Mouse (Mus musculus) NIH3T3 (cell line): Measurements from ENCODE around the gene Tcirg1.

Experiments
- DNase-seq: peaks from one replicate; pipeline ENCODE4 v3.0.0-alpha.2; 2012; ENCODE audit warnings: low read depth

Gene Tcirg1

DNA sequence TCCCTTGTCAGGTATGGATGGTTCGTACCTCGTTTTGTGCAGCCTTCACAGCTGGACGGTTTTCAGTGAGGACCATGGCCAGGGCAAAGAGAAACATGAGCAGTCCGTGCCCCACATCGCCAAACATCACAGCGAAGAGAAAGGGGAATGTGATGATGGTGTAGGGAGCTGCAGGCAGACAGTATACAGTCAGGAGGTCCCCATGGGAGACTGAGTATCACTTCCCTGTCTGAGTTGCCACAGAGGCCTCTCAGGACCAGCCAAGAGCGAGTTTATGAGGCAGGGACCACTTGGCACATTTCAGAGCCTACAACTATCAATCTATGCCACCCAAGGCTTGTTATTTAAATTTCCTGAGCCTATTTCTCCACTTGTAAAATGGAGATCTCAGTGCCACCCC is 8.0 kb downstream of the Tcirg1 start:
- no peak for DNase-seq

DNA sequence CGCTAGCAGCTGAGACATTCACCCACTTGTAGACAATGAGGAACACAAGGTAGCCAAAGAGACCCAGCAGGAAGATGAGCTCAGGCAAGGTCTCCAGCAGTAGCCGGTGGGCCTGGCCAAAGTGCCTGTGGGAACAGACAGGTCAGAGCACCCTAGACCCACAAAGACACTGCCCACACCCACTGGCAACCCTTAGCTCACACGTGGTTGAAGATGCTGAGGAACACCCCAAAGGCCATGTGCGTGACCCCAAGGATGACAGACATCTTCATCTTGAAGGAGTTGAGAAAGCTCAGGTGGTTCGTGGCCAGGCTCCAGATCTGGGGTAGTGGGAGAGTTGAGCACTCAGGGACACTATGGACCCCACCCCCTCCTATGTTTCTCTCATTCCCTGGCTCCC is 9.4 kb downstream of the Tcirg1 start:
- no peak for DNase-seq

DNA sequence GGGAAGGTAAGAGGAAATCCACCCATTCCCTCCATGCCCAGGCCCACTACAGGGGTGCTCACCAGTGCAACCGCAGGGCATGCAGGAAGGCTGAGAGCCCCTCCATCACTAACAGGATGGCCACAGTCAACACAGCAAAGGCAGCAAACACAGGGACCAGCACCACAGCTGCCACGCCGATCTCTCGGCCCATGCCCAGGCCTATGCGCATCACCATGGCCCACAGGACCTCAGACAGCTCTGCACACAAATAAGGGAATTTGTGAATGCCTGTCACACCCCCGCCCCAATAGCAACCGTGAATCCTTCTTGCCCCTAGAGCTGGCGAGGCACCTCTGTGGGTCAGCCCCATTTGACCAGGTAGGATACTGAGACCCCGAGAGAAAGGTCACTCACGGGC is 10.7 kb downstream of the Tcirg1 start:
- no peak for DNase-seq

DNA sequence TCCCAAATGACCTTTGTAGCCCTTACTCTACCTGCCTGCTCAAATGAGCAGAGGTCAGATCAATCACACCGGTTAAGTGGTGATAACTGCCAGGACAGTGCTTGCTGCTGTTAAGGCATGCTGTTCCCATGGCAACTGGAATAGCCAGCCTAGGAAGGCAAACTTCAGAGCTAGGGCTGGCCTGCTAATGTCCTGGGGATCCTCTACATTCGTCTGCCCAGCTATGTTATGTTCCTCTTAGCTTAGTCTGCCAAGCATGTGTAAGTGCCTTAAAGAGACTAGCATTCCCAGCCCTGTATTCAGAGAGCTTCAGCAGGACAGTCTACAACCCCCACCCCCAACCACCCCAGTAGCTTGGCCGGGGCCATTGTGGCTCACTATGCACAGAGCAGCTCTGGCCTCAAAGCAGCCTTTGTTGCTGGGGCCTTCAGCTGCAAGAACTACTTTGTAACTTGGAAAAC is 11.7 kb downstream of the Tcirg1 start:
- DNase-seq: no peak

DNA sequence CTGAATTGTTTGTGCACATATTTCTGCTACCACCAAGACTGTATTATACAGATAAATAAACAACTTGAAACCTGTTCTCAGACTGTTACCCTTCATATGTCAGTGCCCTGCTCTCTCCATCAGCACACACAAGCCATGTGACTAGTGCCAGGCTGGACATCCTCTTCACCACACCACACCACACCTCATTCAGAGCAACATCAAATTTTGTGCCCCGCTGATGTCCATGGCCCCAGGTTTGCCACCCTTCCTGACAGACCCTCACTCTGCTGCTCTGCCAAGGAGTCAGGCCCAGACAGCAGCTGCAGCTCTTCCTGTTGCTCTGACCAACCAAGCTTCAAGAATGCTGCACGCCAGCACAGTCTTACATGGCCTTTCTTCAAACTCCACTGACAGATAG is 12.6 kb downstream of the Tcirg1 start:
- no peak for DNase-seq

DNA sequence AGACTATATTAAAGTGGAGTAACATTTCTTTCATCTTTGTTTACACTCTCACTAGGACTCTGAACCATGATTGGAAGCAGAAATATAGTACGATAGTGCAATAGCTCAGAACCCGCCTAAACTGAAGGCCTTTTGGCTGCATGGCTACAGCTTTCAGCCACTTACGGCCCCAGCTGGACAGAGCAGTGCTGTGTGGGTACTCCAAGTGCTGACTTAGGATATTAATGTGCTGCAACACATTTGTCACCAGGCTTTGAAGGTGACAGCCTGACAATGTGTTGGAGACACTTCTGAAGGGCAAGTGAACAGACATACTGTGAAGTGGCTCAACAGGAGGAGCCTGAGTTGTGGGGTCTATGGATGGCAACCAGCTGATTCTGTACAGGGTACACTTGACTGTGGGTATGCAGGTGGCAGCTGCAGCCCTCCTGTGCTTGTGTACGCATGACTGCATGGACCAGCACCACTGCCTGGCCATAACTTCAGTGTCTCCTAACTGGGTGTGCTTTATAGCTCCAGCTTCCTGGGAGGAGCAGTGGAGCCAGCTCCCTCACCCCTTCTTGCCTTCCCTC is 13.3 kb downstream of the Tcirg1 start:
- DNase-seq: no peak

DNA sequence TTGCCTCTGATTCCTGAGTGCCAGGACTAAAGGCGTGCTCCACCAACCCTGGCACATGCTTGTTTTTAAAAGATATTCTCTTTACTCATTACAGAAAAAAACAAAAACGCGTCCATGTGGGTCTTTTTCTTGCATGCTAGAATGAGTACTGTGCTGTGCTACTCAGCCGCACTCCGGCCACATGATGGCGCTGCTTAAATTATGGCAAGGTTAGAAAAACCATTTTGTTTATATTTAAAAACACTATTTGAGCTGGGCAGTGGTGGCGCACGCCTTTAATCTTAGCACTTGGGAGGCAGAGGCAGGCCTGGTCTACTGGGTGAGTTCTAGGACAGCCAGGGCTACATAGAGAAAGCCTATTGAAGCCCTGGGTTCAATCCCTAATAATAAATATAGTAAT is 16.8 kb downstream of the Tcirg1 start:
- DNase-seq: peak; percentile 64

DNA sequence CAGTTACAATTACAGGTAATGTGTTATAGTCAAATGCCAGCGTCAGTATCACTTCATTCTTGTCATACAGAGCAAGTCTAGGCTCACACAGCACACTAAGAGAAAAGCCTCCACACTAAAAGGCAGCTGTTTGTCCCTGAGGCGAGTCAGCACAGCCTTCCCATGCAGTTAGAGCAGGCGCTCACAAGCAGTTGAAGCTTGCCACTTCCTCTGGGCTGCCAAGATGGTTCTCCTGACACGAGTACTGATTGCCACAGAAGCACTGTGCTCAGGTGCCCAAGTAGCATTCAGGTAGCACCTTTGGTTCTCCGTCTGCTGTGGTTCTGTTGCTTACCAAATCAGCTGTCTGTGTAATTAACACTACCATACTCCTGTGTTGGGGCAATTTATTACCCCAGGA is 17.8 kb downstream of the Tcirg1 start:
- no peak for DNase-seq

DNA sequence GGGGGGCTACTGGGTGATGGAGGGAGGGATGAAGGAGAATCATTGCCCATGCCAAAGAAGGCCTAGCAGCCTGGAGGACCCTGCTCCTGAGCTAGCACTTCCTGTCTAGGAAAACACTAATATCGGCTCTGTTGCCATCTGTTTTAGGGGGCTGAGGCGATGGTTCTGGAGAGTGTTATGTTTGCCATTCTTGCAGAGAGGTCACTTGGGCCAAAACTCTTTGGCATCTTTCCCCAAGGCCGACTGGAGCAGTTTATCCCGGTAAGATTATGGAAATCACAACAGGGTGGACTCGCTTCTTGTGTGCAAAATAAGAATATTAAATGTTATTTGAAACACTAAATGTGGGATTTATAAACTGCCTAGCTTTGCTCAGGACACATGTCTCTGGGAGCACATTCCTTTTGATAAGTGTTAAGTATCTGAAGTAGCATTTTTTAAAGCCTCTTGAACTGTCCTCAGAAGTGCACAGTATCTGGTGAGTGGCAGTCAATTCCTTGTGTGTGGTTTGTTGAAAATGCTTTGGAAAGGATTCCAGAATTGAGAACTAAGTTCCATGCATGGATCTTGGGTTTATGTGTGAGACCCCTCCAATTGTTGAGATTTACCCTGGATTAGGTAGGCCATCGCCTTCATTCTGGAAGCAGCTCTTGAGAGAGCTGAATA is 22.5 kb downstream of the Tcirg1 start:
- DNase-seq: no peak

DNA sequence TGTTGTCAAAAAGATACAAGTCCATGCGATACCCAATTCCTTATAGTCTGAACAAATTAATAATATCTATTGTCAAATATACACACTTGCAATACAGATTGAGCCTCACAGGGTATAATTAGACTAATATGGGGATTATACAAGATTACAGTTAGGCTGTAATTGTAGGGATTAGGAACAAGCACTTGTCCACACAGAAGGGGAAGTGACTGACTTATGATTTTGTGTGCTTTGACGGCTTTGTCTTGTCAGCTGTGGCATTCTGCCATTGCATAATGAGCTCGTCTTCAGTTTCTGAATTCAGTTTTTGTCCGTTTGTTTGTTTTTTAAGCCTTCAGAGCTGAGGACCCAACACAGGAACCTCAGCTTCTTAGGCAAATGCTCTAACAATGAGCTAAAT is 24.7 kb downstream of the Tcirg1 start:
- DNase-seq: no peak

DNA sequence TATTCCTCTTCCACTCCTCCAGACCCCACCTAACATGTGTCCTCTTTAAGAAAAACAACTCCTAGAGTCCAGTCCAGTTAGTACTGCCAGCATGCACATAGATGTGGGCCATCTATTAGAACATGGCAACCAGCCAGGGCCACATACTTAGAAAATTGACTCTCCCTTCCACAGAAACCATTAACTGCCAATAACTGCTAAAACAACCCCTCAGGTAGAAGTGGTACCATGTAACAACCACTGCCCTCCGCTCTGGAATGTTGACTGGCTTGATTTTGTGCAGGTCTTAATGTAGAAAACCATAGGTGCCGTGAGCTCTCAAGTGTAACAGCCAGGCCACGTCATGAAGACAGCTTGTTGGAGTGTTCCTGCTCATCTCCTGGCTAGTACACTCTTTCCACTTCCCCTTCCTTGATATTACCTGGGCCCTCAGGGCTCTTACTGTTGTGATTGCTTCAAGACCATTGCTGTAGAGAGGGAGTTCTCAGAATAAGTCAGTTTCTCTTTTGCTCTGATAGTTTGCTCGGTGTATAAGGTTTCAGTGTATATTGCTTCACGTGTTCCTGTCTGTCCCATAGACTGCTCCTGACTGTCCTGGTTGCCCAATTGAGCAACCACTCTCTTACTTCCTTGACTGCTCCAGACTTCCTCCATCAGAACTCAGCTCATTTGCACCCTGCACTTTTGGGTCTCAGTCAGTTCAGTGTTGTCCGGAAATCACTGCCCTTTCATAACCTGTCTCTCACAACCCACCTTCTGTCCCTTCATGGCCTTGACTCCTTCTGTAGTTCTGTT is 26.7 kb downstream of the Tcirg1 start:
- no peak for DNase-seq

DNA sequence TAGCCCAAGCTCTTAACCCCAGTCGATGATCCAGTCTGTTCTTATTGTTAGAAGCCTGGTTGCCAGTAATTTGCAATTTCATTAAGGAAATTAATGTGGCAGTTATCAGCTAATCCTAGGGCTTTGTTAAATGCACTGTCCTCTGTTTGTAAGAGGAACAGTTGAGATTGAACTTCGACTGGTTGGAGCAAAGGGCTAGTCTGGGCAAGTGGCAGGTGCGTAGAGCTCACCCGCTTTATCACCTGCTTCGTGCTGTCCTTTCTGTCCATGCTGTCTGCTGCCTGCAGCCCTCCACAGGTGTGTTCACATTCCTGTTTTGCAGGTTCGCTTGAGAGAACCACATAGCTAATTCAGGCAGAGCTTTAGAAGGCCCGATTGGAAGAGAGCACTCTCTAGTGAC is 31.9 kb downstream of the Tcirg1 start:
- DNase-seq: no peak

DNA sequence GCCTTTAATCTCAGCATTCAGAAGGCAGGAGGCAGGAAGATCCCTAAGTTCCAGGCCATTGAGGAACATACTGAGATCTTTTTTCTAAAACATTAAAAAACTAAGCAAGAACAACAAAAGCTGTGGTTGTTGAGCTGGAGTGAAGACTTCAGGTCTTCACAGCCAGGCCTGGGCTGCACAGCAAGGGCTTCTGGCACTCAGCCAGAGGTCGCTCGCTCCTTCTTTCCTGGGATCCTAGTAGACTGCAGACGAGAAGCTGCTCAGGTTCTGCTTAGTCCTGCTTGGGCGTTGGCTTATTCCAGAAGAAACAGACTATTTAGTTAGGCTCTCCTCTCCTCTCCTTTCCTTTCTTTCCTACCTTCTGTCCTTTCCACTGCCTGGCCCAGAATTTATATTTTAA is 34.6 kb downstream of the Tcirg1 start:
- peak; percentile 34 for DNase-seq

DNA sequence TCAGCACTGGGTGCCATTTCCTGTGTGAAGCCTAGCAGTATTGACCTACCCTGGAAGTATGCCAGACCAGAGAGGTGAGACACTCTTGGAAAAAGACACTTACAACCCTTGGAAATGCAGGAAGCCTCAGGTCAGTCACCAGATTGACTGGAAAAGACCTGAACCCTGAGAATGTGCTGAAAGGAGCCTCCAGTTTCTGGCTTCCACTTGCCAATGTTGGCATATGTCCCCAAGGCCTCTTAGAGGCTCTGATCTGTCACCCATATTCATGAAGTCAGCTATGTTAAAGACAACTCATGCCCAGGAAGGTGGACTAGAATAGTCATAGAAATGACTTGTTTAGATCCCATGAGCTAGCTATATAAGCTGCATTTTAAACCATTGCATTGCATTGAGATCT is 35.5 kb downstream of the Tcirg1 start:
- no peak for DNase-seq

DNA sequence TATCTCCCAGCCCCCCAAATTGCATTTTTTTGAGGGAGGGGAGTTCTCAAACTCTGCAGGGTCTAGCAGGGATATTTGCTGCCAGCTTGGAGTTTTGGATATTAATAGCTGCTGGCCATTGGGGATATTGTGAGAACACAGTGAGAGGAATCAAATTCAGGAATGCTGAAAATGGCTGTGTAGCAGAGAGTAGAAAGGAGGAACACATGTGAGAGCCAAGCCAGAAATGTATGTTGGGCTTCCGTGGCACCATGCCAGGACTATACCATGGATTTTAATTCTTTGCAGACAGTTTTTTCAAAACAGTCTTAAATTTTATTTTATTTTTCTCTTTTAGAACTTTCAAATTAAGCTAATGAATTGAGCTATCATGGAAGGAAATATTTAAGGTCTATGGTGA is 38.6 kb downstream of the Tcirg1 start:
- DNase-seq: peak; percentile 58

DNA sequence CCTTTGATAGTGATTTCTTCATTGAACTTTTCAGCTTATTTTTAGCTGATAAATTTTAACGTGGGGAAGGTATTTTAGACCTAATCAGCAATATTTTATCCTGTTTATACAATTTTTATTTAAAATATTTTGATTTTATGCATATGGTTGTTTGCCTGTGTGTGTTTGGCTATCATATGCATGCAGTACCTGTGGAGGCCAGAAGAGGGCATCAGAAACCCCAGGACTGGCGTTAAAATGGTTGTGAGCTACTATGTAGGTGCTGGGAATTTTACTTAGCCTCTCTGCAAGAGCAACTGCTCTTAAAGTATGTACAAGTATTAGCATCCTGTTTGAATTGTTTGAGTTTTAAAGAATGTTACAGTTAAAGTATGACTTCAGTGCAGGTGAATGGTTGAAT is 42.0 kb downstream of the Tcirg1 start:
- no peak for DNase-seq

DNA sequence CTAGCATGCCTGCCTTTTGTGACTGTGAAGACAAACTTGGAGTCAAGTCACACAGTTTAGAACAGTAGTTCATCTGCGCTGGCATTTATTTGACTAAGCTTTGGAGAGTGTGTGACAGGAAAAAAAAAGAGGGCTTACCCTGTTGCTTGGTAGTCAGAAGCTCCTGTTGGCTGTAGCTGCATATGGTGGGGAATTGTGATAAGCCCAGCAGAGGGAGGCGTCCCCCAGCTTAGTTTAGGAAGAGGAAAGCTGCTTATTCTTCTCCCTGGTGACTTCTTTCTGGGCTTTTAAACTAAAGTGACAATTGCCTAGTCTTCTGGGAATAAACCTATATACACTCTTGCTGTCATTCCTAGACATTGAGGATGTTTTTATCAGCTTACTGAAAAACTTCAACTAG is 44.2 kb downstream of the Tcirg1 start:
- DNase-seq: no peak

DNA sequence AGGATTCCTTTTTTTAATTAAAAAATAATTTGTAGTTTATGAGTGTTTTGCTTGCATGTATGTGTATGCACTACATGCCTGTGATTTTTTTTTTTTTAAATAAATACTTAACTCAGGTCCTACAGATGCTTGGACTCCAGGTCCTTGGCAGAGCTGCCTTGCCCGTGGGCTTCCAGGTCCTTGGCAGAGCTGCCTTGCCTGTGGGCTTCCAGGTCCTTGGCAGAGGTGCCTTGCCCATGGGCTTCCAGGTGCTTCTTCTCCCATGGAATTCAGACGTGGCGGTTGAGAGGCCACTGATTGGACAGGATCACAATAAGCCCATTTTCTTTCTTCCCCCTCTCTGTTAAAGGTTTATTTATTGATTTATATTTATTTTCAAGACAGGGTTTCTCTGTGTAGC is 49.7 kb downstream of the Tcirg1 start:
- DNase-seq: no peak

DNA sequence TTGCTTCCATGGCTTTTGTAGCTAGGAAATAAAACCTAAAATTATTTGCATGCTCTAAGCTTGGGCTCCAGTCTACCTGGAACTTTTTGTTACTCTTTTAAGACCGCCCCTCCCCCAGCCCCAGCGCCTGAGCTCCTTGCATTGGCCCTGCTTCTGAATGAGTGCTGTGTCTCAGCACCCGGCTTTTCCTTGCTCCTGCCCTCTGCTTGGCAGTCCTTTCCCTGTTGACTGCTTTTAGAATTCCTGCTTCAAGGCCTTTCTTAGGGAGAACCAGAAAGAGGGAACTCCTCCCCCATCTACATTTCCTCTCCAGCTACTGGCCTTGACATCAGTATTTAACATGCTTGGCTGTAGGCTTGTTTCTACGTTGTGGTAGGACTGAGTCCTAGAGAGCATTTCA is 51.3 kb downstream of the Tcirg1 start:
- DNase-seq: peak; percentile 37

DNA sequence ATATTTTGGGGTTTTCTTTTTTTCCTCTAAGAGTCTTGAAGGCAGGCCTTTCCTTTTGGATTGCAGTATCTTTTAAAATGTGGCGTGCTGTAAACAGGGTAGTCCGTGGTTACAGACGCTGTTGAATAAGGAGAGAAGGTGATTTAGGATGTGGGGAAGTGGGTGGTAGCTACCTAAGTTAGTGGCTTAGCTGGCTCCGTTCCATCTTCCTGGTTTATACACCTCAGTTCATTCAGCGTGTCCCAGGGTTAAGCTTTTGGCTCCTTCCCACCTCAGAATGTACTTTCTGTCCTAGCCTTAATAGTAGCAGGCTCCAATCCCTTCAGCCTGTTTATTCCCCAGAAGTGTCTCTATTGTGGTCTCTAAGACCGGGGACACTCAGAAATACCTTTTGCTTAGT is 51.8 kb downstream of the Tcirg1 start:
- peak; percentile 26 for DNase-seq

DNA sequence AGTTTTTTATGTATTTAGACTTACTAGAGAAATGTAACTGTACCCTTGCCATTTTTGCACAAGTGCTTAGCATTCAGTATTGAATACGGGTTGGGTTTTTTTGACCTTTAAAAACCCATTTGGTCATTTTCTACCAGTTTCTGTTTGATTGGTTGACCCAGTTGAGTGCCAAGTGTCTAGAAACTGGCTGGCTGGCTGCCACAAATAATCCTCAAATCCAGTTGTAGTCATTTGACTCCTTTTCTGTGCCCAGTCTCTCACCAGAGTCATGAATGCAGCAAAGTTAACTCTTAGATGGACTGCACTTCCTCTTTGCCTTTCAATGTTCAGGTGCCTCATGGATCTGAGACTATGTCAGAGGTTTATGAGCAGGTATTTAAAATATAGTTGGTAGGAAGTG is 53.0 kb downstream of the Tcirg1 start:
- DNase-seq: peak; percentile 65

DNA sequence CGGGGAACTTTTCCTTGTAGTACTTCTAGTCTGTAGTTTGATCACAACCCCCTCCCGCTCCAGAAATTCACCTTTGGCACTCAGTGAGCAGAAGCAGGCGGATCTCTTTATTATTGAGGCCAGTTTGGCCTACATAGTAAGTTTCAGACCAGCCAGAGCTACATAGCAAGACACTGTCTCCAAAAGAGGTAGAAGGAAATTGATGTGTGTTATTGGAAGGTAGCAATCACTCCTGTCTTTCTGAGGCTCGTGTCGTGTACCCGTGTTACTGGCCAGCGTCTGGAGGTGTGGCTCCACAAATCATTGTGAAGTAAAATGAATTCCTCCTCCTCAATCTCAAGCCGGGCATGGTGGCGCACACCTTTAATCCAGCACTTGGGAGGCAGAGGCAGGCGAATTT is 53.8 kb downstream of the Tcirg1 start:
- DNase-seq: no peak

DNA sequence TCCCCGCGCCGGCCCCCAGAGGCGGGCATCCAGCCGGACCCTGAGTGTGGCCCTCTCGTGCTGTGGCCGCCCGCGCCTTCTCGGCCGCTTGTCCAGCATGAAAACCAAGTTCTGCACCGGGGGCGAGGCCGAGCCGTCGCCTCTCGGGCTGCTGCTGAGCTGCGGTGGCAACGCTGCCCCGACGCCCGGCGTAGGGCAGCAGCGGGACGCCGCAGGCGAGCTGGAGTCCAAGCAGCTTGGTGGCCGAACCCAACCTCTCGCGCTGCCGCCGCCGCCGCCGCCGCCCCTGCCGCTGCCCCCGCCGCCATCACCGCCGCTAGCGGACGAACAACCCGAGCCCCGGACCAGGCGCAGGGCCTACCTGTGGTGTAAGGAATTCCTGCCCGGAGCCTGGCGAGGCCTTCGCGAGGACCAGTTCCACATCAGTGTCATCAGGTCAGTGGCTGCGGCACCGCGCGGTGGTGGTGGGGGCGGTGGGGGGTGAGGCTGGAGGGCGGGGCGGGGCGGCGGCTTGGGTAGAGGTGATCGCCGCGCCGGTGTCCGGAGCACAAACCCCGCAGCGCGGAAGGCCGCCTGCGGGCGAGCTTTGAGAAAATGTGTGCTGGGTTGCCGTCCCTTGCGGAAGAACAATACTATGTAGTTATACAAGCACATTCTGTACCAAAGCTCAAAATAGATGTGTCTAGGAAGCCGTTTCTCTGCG is 54.8 kb downstream of the Tcirg1 start:
- peak; percentile 71 for DNase-seq
